Mouse (Mus musculus): ENCODE measurements around the gene Nfrkb. TPM values are rescaled to one million over a fixed set of nuclear protein-coding genes. Genes with fewer than 3 reads are reported as not detected.

The Nfrkb gene
- polyA plus RNA-seq, 1 experiment = 7.8 TPM

- no peak overlapping the region for H3K4me3 ChIP-seq
- TF ChIP-seq MAX (IDR thresholded peaks at IDR 0.05; ENCODE audit: low read depth) (no peak), TCF12 (IDR thresholded peaks at IDR 0.05; ENCODE audit: insufficient read depth, poor library complexity, severe bottlenecking) (no peak), USF1 (IDR thresholded peaks at IDR 0.05; ENCODE audit: low read depth) (no peak), MYOG (IDR thresholded peaks at IDR 0.05; ENCODE audit: control insufficient read depth in 1 of 3, insufficient read depth in 1 of 3, insufficient read length in 2 of 3, low read depth in 2 of 3) (no peak), MYOD1 (IDR thresholded peaks at IDR 0.05; ENCODE audit: control insufficient read depth in 1 of 3, insufficient read length in 2 of 3, low read depth in 2 of 3) (no peak), CEBPB (IDR thresholded peaks at IDR 0.05; ENCODE audit: insufficient read depth, poor library complexity, severe bottlenecking) (no peak), TCF3 (IDR thresholded peaks at IDR 0.05; ENCODE audit: insufficient read length, low read depth) (no peak)
- H3ac ChIP-seq (ENCODE audit: control insufficient read depth, insufficient read length) = no peak overlapping the region
- H3K4me2 ChIP-seq (ENCODE audit: low read depth) = no peak overlapping the region
- H3K36me3 ChIP-seq (ENCODE audit: control insufficient read depth, insufficient read depth) = no peaks in the 10 kb centered on the region
- H3K27me3 ChIP-seq (ENCODE audit: control insufficient read depth, insufficient read depth, insufficient read length) = no peaks in the 10 kb centered on the region
- H3K79me2 ChIP-seq (ENCODE audit: control insufficient read depth, insufficient read depth) = no peaks in the 10 kb centered on the region
These were observed 22.0 kb upstream of the Nfrkb start for GRCm38 (mm10) chr9:31363698-31364609.

DNA sequence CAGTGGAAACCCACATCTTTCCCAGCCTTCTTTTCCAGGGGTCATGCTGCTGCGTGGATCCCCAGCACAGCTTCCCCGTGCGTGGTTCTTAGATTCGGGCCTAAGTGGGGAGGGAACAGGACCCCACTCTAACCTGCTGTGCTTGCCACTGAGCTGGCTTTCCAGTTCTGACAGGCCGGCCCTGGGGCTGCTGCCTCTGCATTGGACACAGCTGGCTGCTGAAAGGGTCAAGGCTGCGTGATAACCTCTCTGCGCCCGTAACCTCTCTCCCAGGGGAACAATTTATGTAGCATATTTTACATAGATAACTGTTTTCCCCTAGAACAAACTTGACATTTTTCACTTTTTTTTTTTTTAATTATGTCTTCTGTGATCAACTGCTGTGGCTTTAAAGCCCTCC, 20.9 kb upstream of the Nfrkb start:
- no peak overlapping the region for H3ac ChIP-seq (ENCODE audit: control insufficient read depth, insufficient read length)
- H3K4me2 ChIP-seq (ENCODE audit: low read depth) = no peak overlapping the region
- TF ChIP-seq POLR2A (IDR thresholded peaks at IDR 0.05; ENCODE audit: insufficient read length, low read depth) (no peak), REST (IDR thresholded peaks at IDR 0.05; ENCODE audit: insufficient read depth, insufficient read length) (no peak), USF1 (IDR thresholded peaks at IDR 0.05; ENCODE audit: low read depth) (no peak), MYOG (IDR thresholded peaks at IDR 0.05; ENCODE audit: control insufficient read depth in 1 of 3, insufficient read depth in 1 of 3, insufficient read length in 2 of 3, low read depth in 2 of 3) (no peak), CEBPB (IDR thresholded peaks at IDR 0.05; ENCODE audit: insufficient read depth, poor library complexity, severe bottlenecking) (no peak), POLR2AphosphoS2 (IDR thresholded peaks at IDR 0.05; ENCODE audit: insufficient read length, low read depth) (no peak), MAX (IDR thresholded peaks at IDR 0.05; ENCODE audit: low read depth) (no peak), TCF12 (IDR thresholded peaks at IDR 0.05; ENCODE audit: insufficient read depth, poor library complexity, severe bottlenecking) (no peak), MYOD1 (IDR thresholded peaks at IDR 0.05; ENCODE audit: control insufficient read depth in 1 of 3, insufficient read length in 2 of 3, low read depth in 2 of 3) (no peak)
- H3K4me3 ChIP-seq = no peak overlapping the region
- no peaks in the 10 kb centered on the region for H3K79me2 ChIP-seq (ENCODE audit: control insufficient read depth, insufficient read depth)
- H3K36me3 ChIP-seq (ENCODE audit: control insufficient read depth, insufficient read depth) = no peaks in the 10 kb centered on the region
- no peaks in the 10 kb centered on the region for H3K27me3 ChIP-seq (ENCODE audit: control insufficient read depth, insufficient read depth, insufficient read length)

DNA sequence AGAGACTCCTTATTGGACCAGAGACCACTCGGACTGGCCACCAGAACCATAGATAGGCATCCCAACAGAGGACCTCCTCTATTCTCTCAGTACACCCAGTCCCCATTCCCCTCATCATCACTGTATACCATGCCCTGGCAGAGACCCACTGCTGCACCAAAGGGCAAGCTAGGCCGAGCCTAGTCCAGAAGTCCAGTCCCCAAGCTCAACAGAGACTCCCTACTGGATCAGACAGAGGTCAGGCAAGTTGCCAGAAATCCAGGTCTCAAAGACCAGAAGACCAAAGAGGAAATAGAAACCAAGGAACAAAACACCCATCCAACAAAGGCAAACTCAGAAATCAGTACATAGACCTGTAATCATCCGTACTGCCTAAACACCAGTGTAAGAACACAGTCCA, 14.3 kb upstream of the Nfrkb start:
- Histone ChIP-seq H3K4me3 (no peak overlapping the region), H3K79me2 (ENCODE audit: control insufficient read depth, insufficient read depth) (no peaks in the 10 kb centered on the region), H3ac (ENCODE audit: control insufficient read depth, insufficient read length) (no peak overlapping the region), H3K27me3 (ENCODE audit: control insufficient read depth, insufficient read depth, insufficient read length) (no peaks in the 10 kb centered on the region), H3K4me2 (ENCODE audit: low read depth) (no peak overlapping the region), H3K36me3 (ENCODE audit: control insufficient read depth, insufficient read depth) (peaks cover 3% of the 10 kb centered on the region)
- TF ChIP-seq POLR2AphosphoS2 (IDR thresholded peaks at IDR 0.05; ENCODE audit: insufficient read length, low read depth) = no peak
- no peak for TF ChIP-seq MYOG (IDR thresholded peaks at IDR 0.05; ENCODE audit: control insufficient read depth in 1 of 3, insufficient read depth in 1 of 3, insufficient read length in 2 of 3, low read depth in 2 of 3)
- no peak for TF ChIP-seq SRF (IDR thresholded peaks at IDR 0.05; ENCODE audit: control insufficient read depth, insufficient read length, low read depth)
- no peak for TF ChIP-seq MYOD1 (IDR thresholded peaks at IDR 0.05; ENCODE audit: control insufficient read depth in 1 of 3, insufficient read length in 2 of 3, low read depth in 2 of 3)
- no peak for TF ChIP-seq E2F4 (IDR thresholded peaks at IDR 0.05; ENCODE audit: insufficient read depth)
- no peak for TF ChIP-seq POLR2A (IDR thresholded peaks at IDR 0.05; ENCODE audit: insufficient read length, low read depth)
- TF ChIP-seq USF1 (IDR thresholded peaks at IDR 0.05; ENCODE audit: low read depth) = no peak
- no peak for TF ChIP-seq TCF12 (IDR thresholded peaks at IDR 0.05; ENCODE audit: insufficient read depth, poor library complexity, severe bottlenecking)
- no peak for TF ChIP-seq REST (IDR thresholded peaks at IDR 0.05; ENCODE audit: insufficient read depth, insufficient read length)
- no peak for TF ChIP-seq CEBPB (IDR thresholded peaks at IDR 0.05; ENCODE audit: insufficient read depth, poor library complexity, severe bottlenecking)
- TF ChIP-seq TCF3 (IDR thresholded peaks at IDR 0.05; ENCODE audit: insufficient read length, low read depth) = no peak
- no peak for TF ChIP-seq MAX (IDR thresholded peaks at IDR 0.05; ENCODE audit: low read depth)

- Histone ChIP-seq H3K4me3 (no peak overlapping the region), H3K27me3 (ENCODE audit: control insufficient read depth, insufficient read depth, insufficient read length) (no peaks in the 10 kb centered on the region), H3K79me2 (ENCODE audit: control insufficient read depth, insufficient read depth) (no peaks in the 10 kb centered on the region), H3K36me3 (ENCODE audit: control insufficient read depth, insufficient read depth) (peaks cover 8% of the 10 kb centered on the region), H3K4me2 (ENCODE audit: low read depth) (no peak overlapping the region), H3ac (ENCODE audit: control insufficient read depth, insufficient read length) (no peak overlapping the region)
- TF ChIP-seq MAX (IDR thresholded peaks at IDR 0.05; ENCODE audit: low read depth) (no peak), MYOD1 (IDR thresholded peaks at IDR 0.05; ENCODE audit: control insufficient read depth in 1 of 3, insufficient read length in 2 of 3, low read depth in 2 of 3) (no peak), SRF (IDR thresholded peaks at IDR 0.05; ENCODE audit: control insufficient read depth, insufficient read length, low read depth) (no peak), CEBPB (IDR thresholded peaks at IDR 0.05; ENCODE audit: insufficient read depth, poor library complexity, severe bottlenecking) (no peak), TCF3 (IDR thresholded peaks at IDR 0.05; ENCODE audit: insufficient read length, low read depth) (no peak), MYOG (IDR thresholded peaks at IDR 0.05; ENCODE audit: control insufficient read depth in 1 of 3, insufficient read depth in 1 of 3, insufficient read length in 2 of 3, low read depth in 2 of 3) (no peak), REST (IDR thresholded peaks at IDR 0.05; ENCODE audit: insufficient read depth, insufficient read length) (no peak), POLR2A (IDR thresholded peaks at IDR 0.05; ENCODE audit: insufficient read length, low read depth) (no peak), USF1 (IDR thresholded peaks at IDR 0.05; ENCODE audit: low read depth) (no peak), POLR2AphosphoS2 (IDR thresholded peaks at IDR 0.05; ENCODE audit: insufficient read length, low read depth) (no peak), TCF12 (IDR thresholded peaks at IDR 0.05; ENCODE audit: insufficient read depth, poor library complexity, severe bottlenecking) (no peak), E2F4 (IDR thresholded peaks at IDR 0.05; ENCODE audit: insufficient read depth) (no peak)
These were observed 9.3 kb upstream of the Nfrkb start for GRCm38 (mm10) chr9:31376661-31377060.

Measured in myocyte (in vitro differentiated cells).